Mouse (Mus musculus) A20 (cell line): ENCODE measurements around the gene Itgb6.

ENCODE experiments used
- DNase-seq: peaks from one replicate; pipeline ENCODE4 v3.0.0-alpha.2; 2011; ENCODE audit warnings: low read depth, low spot score

The Itgb6 gene

DNA sequence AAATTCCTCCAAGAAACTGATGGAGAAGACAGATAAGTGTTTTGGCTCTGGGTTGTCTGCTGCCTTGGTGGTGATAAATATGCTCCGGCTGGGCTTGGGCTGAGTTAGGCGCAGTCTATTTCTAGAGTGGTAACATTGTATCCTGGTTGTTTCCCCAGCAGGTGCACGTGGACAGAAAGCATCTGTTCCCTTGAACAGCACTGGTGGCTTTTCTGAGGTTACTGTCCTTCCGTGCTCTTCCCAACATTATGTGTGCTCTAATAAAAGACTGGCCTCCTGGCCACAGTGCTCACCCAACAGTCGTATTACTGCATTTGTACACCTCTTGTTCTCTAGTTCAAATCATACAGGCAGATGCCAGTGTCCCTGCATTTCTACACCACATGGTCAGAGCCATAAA, 9.6 kb downstream of the Itgb6 start:
- no peak for DNase-seq

GRCm38 (mm10) chr2:60712483-60712882, 10.0 kb downstream of the Itgb6 start:
- no peak for DNase-seq

DNA sequence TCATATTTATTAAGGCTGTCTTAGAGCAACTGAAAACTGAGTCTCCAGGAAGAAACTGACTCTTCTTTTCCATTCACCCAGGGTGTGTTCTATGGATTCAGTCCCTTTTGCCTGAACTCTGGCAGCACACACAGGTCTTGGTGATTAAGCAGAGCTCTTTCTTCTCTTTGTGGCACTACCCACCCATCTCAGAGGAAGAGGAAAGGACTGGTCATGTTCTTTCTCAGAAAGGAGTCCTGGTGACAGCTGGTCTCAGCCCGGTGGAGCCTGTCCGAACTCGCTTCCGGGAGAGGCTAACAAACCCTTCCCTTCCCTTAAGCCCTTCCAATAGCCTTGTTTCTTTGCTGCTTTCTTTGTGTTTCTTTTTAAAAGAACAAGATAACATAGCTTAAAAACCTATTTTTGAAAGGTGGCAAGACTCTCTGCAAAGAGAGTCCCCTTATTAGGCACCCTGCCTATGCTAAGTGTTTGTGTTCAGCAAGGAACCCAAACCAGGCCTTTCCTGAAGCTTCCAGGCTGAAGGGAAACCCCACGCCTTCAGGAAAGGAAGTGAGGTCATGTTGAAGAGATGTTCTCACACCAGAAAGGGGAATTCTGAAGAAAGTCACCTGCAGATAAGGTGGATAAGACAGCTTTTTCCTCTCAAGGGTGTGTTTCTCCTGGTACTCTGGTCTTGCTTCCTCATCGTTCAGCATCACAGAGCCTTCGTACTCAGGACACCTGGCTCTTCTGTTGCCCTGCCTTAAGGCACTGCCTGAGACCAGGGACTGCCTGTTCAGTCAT, 11.2 kb downstream of the Itgb6 start:
- DNase-seq: peak; percentile 21

- no peak for DNase-seq
These were observed 12.1 kb downstream of the Itgb6 start for GRCm38 (mm10) chr2:60710317-60710716.

DNA sequence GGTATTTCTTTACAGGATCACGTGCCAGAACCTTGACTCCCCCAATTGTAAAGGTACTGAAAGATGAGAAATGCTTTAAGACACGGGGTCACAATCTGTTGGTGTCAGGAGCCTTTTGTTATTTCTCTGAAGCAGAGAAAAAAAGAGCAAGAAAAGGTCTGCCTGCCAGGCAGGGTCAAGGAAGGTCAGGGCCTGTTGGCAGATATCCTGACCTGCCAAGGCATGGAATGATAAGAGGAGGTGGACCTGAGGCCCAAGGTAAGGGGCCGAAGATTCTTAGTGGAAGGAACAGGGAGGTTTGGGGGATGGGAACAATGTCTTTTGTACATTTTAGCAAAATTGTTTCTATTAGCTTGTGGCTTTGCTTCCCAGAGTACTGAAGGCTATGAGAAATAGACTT, 13.8 kb downstream of the Itgb6 start:
- DNase-seq: no peak

- DNase-seq: no peak
These were observed 15.6 kb downstream of the Itgb6 start for GRCm38 (mm10) chr2:60706866-60707265.

DNA sequence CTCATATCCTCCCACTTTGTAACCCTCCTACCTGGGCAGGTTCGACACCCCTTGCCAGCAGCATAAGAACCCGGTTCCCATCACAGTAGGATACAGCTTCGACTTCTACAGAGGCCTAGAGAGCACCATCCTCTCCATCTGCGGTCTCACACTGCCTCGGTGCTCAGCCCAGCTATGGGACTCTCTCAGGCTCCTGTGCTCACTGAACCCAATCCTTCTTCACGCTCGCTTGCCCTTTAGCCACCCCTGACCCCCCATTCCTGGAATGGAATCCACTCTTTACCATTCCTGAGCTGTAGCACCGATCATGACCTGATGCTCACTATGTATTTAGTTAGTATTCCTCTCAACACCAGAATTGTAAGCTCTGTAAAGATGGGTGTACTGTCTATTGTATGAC, 17.0 kb downstream of the Itgb6 start:
- DNase-seq: no peak

GRCm38 (mm10) chr2:60703315-60703714, 19.1 kb downstream of the Itgb6 start:
- no peak for DNase-seq

GRCm38 (mm10) chr2:60700956-60701355, 21.5 kb downstream of the Itgb6 start:
- DNase-seq: no peak

- no peak for DNase-seq
These were observed 22.4 kb downstream of the Itgb6 start for GRCm38 (mm10) chr2:60700013-60700412.

GRCm38 (mm10) chr2:60699591-60699990, 22.9 kb downstream of the Itgb6 start:
- no peak for DNase-seq

GRCm38 (mm10) chr2:60698155-60698554, 24.3 kb downstream of the Itgb6 start:
- DNase-seq: no peak

DNA sequence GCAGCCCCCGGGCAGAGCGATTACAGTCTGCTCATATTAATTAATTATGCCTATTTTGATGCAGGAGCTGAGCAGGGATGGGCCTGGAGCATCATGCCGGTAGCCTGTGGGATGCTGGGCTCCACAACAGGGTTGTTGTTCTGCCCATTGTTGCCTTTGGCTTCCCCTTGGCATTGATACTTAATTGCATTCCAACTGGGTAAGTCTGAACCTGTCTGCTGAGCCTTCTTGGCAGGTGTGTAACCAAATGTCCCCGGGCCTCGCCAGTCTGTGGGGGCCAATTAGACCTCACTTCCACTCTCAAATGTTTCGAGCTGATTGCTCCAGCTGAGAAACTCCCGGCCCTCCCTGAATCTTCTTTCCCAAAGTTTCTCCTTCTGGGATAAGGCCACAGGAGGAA, 24.9 kb downstream of the Itgb6 start:
- DNase-seq: no peak

DNA sequence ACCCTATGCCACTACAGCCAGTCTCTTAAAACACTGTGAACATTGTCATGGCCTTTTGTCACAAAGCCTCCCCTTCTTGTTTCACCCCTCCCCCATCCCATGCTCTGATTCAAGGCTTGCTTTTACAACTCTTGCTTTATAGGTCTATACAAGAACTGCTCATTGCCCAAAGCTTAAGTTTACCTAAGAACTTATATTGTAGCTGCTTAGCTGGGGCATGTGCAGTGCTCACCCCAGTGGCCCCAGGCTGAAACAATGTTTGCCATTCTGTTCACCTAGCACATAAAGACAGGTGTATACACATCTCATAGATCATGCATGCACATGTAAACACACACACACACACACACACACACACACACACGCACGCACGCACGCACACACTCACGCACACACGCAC, 25.9 kb downstream of the Itgb6 start:
- no peak for DNase-seq

DNA sequence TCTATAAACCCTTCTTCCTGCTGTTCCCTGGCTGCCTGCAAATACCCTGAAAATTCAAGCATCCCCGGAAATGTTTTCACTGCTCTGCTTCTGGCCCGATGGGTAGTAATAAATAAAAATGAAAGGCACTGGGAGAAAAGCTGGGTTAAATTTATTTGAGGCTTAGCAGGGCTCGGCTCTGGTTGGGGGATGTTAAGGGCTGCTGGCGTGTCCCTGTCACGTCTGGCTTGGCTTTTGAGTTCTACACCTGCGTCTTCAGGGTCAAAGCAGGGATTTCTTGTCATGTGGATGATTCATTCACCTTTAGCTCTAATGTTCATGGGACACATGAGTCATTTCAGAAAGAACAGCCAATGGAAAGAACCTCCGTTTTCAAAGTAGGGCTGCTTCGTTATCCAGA, 26.7 kb downstream of the Itgb6 start:
- DNase-seq: no peak

- DNase-seq: no peak
These were observed 27.9 kb downstream of the Itgb6 start for GRCm38 (mm10) chr2:60694563-60694962.

DNA sequence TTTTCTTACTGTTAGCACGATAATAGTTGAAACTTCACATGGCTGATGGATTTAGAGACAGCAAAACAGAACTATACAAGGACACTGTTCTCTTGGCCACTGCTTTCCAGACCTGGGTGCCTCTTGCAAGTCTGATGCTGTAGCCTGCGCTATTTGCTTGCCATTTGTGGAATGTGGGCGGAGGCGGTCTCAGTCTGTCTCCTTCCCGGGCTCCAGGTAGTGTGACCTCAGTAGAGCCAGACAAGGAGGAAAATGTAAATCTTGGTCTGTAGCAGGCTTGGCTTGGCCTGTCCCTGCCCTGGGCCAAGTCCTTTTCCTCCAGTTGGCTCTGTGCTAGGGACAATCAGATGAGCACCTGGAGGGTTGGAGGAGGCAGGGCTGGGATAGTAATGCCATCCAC, 30.2 kb downstream of the Itgb6 start:
- no peak for DNase-seq

GRCm38 (mm10) chr2:60690212-60690611, 32.2 kb downstream of the Itgb6 start:
- no peak for DNase-seq

- DNase-seq: no peak
These were observed 33.4 kb downstream of the Itgb6 start for GRCm38 (mm10) chr2:60688944-60689615.

- DNase-seq: no peak
These were observed 34.3 kb downstream of the Itgb6 start for GRCm38 (mm10) chr2:60688150-60688549.

DNA sequence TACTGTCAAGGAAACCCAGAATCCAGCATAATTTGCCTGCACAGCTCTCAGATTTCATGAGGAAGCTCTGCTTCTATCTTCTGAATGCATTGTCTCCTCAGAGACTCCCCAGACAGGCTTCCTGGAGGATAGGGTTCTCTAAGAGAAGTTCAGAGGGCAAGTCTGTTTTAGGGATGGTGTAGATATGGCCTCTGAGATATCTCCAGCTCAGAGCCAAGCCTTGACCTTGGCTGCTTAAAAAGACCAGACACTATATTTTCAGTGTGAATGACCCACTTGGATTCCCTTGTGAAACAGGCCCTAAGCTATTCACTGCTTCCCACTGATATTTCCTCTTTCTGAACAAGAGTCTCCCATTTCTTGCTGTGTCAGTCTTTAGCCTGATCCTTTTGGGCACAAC, 36.5 kb downstream of the Itgb6 start:
- DNase-seq: no peak

DNA sequence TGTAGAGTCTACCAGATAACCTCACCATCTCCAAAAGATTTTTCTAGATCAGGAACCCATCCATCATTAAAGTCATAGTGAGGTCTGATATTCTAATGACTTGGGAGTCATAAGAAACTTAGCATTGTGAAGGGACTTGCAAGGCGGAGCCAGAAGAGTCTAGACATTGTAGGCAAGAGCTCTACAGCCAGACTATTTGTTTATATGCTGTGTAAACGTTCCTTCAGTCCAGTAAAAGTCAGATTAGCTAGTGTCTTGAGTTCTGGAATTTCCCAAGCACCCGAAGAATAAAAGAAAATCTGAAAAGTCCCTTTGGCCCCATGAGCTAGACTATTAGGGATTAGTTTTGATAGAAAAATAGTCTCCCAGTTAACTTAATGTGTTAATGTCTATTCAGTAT, 38.3 kb downstream of the Itgb6 start:
- DNase-seq: no peak

- no peak for DNase-seq
These were observed 39.9 kb downstream of the Itgb6 start for GRCm38 (mm10) chr2:60682554-60682953.
